Mouse (Mus musculus) kidney, adult 18-20 months (tissue): ENCODE data around the gene Siglece.

ENCODE experiments used
- DNase-seq: peaks from one replicate; pipeline ENCODE4 v3.0.0; 2021

The Siglece gene

GRCm38 (mm10) chr7:43625065-43625464 is 34.9 kb downstream of the Siglece start:
- no peak for DNase-seq

- no peak for DNase-seq
Measured at GRCm38 (mm10) chr7:43623819-43624218, 36.1 kb downstream of the Siglece start.

- no peak for DNase-seq
Measured at GRCm38 (mm10) chr7:43622927-43623326, 37.0 kb downstream of the Siglece start.

GRCm38 (mm10) chr7:43613816-43614551 is 46.0 kb downstream of the Siglece start:
- DNase-seq = no peak

- DNase-seq = no peak
Measured at GRCm38 (mm10) chr7:43608316-43608824, 51.6 kb downstream of the Siglece start.

- DNase-seq = no peak
Measured at GRCm38 (mm10) chr7:43607743-43608287, 52.1 kb downstream of the Siglece start.

GRCm38 (mm10) chr7:43606896-43607742 is 52.8 kb downstream of the Siglece start, which contains the start of gene Zfp819:
Gene Zfp819 (plus strand): TSS chr7:43607169.
- DNase-seq = peak; percentile 36

GRCm38 (mm10) chr7:43601884-43602283 is 58.1 kb downstream of the Siglece start:
- no peak for DNase-seq
